Mouse (Mus musculus) ES-Bruce4 (cell line): Measurements from ENCODE around the gene Eif2ak4. TPM values are rescaled to one million over a fixed set of nuclear protein-coding genes. Genes with fewer than 3 reads are reported as not detected.
A peak's percentile ranks its signal among the peaks of the same experiment; 100 is the strongest.

Experiments used
- H3K27ac ChIP-seq: 2 replicates; pipeline ENCODE4 v1.5.1; 2012; ENCODE audit warnings: low read length, inconsistent platforms; ENCODE audit not compliant: insufficient read depth
- H3K27me3 ChIP-seq: 2 replicates; pipeline ENCODE4 v1.6.1; 2012; ENCODE audit warnings: mild to moderate bottlenecking, low read length, inconsistent platforms; ENCODE audit not compliant: control insufficient read depth, poor library complexity, insufficient read depth, severe bottlenecking
- H3K36me3 ChIP-seq: 2 replicates; pipeline ENCODE4 v1.6.1; 2012; ENCODE audit warnings: inconsistent platforms, mild to moderate bottlenecking, low read length, moderate library complexity; ENCODE audit not compliant: control insufficient read depth, poor library complexity, insufficient read depth, severe bottlenecking
- H3K4me1 ChIP-seq: one replicate; pipeline ENCODE4 v1.8.1; 2011; ENCODE audit warnings: low read length; ENCODE audit not compliant: control insufficient read depth, insufficient read depth
- H3K4me3 ChIP-seq: 2 replicates; pipeline ENCODE4 v1.5.1; 2011; ENCODE audit warnings: low read depth, mild to moderate bottlenecking, low read length
- H3K9ac ChIP-seq: 2 replicates; pipeline ENCODE4 v1.6.1; 2012; ENCODE audit warnings: low read depth, mild to moderate bottlenecking, inconsistent platforms; ENCODE audit not compliant: poor library complexity, severe bottlenecking
- H3K9me3 ChIP-seq: replicated peaks from 2 replicates; pipeline ENCODE4 v1.6.1; 2012; ENCODE audit warnings: mild to moderate bottlenecking, low read length, inconsistent platforms; ENCODE audit not compliant: control insufficient read depth, poor library complexity, insufficient read depth, severe bottlenecking
- CTCF ChIP-seq: IDR thresholded peaks from one replicate; pipeline ENCODE4 v1.8.1; 2011; ENCODE audit warnings: low read depth, low read length
- EP300 ChIP-seq: IDR thresholded peaks from 2 replicates; pipeline ENCODE4 v1.6.1; 2011; ENCODE audit warnings: low read depth, low read length; ENCODE audit not compliant: insufficient read depth
- POLR2A ChIP-seq: IDR thresholded peaks from one replicate; pipeline ENCODE4 v1.8.1; 2011; ENCODE audit warnings: low read length; ENCODE audit not compliant: insufficient read depth
- polyA plus RNA-seq: library from polyadenylated mRNA; stranded (reverse); fragments of >200 nt; gene quantifications from 2 replicates; pipeline ENCODE4 v1.2.4, GENCODE M21; 2011; ENCODE audit warnings: low read depth; ENCODE audit not compliant: missing spikeins, insufficient read depth, insufficient read length

Eif2ak4 gene
- polyA plus RNA-seq, 1 experiment, result 20.7 TPM

DNA sequence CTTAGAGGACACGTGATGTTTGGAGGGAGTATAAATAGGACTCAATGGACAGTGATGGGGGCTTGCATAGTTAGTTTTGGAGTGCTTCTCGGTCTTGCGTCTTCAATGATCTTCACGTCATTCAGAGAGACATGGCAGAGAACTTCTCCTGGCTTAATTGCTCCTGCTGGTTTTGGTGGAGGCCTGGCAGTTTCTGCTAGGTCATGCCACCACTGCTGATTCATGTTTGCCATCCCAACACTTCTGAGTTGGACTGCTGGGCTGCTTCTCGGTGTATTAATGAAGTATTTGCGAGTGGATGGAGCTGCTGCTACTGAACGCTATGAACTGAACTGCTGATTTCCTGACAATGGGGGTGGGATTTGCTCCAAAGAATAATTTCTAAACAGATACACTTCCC is 92.5 kb downstream of the Eif2ak4 start:
- Histone ChIP-seq H3K36me3 (peaks cover 7% of the 10 kb centered on the region; the same call in 1 of the 2 replicates), H3K4me1 (peaks cover 2% of the 10 kb centered on the region), H3K4me3 (no peak overlapping the region), H3K27ac (no peak overlapping the region), H3K9ac (no peak overlapping the region), H3K27me3 (no peaks in the 10 kb centered on the region), H3K9me3 (no peaks in the 10 kb centered on the region)
- no peak for TF ChIP-seq POLR2A

DNA sequence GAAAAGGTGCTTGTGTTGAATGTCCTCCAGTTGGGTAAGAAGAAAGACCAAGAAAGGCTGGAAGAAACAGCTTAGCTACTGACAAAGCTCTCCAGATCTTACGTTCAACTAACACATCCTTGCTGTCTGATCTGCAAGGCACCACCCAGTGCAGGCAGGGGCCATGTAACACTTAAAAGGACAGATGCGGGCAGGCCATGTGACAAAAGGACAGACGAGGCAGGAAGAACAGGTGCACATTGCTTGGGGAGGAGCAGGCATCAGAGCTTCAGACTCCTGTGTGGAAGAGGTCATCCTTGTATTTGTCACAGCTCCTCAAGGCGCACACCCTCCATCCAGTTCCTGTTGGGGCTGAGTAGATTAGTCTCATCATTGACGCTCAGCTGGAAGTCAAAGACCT is 94.6 kb downstream of the Eif2ak4 start:
- TF ChIP-seq POLR2A (no peak), EP300 (no peak), CTCF (no peak)
- Histone ChIP-seq H3K27me3 (no peaks in the 10 kb centered on the region), H3K27ac (no peak overlapping the region), H3K4me1 (peaks cover 2% of the 10 kb centered on the region), H3K9ac (no peak overlapping the region), H3K9me3 (no peaks in the 10 kb centered on the region), H3K4me3 (no peak overlapping the region), H3K36me3 (no peaks in the 10 kb centered on the region)

DNA sequence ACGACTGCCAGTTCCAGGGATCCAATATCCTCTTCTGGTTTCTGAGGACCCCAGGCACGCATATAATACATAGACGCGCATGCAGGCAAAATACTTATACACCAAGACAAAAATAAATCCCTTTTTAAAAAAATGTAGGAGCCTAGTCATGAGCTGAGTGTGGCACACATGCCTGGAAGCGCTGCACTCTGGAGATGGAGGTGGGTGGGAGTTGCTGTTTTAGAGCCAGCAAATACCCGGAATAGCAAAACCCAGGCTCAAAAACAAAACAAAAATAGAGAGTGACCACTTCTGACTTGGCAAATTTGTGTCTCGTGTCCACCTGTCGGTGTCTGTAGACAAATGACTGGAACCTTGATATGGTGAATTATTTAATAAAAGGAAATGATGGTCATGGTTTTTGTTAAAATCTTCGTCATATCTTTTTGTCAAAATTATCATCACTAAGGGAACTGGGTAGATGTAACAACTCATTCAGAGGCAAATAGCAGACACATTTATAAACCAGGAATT is 96.0 kb downstream of the Eif2ak4 start:
- Histone ChIP-seq H3K4me3 (no peak overlapping the region), H3K27me3 (no peaks in the 10 kb centered on the region), H3K4me1 (peaks cover 1% of the 10 kb centered on the region), H3K27ac (no peak overlapping the region), H3K9ac (no peak overlapping the region), H3K9me3 (no peaks in the 10 kb centered on the region), H3K36me3 (no peaks in the 10 kb centered on the region)
- TF ChIP-seq POLR2A (no peak), EP300 (no peak), CTCF (no peak)

GRCm38 (mm10) chr2:118485415-118485814 is 97.0 kb downstream of the Eif2ak4 start:
- Histone ChIP-seq H3K4me3 (no peak overlapping the region), H3K27me3 (no peaks in the 10 kb centered on the region), H3K9ac (no peak overlapping the region), H3K4me1 (peaks cover 2% of the 10 kb centered on the region), H3K9me3 (no peaks in the 10 kb centered on the region), H3K36me3 (no peaks in the 10 kb centered on the region), H3K27ac (no peak overlapping the region)
- 0 out of 2 replicates have a peak, but pooled peaks have one; percentile 42 for TF ChIP-seq EP300
- no peak for TF ChIP-seq CTCF

DNA sequence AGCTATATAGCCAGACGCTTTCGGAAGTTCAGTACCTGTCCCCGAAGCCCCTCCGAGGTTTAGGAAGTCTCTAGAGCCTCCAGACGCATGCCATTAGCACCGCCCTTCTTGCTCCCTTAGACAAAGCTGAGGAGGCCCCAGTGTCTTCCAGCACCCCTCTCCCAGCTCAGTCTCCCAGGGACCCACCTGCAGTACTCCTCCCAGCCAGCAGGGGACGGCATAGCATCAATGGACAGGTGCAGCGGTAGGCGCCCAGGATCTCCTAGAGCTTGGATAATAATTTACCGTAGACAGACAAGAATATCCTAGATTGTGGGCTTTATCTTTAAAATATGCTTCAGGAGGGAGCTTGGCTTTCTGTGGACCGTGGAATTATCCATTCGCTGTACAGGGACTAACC is 98.5 kb downstream of the Eif2ak4 start:
- H3K36me3 ChIP-seq, result no peaks in the 10 kb centered on the region
- peaks cover 4% of the 10 kb centered on the region for H3K4me1 ChIP-seq
- H3K4me3 ChIP-seq, result no peak overlapping the region
- H3K27me3 ChIP-seq, result no peaks in the 10 kb centered on the region
- H3K9ac ChIP-seq, result no peak overlapping the region
- TF ChIP-seq EP300 (no peak), CTCF (peak; percentile 93)
- no peak overlapping the region for H3K27ac ChIP-seq
- no peaks in the 10 kb centered on the region for H3K9me3 ChIP-seq

DNA sequence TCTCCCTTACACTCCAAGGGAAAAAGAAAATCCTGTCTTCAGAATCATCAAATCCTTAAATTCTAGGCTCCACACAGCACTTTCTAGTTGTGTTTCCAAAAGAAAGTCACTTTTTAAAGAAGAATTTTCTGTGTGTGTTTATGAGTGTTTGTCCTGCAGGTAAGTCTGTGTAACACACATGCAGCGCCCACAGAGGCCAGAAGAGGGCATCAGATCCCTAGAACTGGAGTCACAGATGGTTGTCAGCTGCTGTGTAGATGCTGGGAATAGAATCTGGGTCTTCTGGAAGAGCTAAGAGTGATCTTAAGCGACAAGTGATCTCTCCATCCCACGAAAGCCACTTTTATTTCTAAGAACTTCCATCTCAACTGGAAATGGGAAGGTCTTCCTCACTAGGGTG is 99.4 kb downstream of the Eif2ak4 start:
- Histone ChIP-seq H3K27ac (no peak overlapping the region), H3K36me3 (no peaks in the 10 kb centered on the region), H3K4me3 (no peak overlapping the region), H3K9me3 (no peaks in the 10 kb centered on the region), H3K9ac (no peak overlapping the region), H3K27me3 (no peaks in the 10 kb centered on the region), H3K4me1 (peaks cover 4% of the 10 kb centered on the region)
- no peak for TF ChIP-seq POLR2A
- peak; percentile 61 for TF ChIP-seq CTCF
